Mouse (Mus musculus): ENCODE measurements around the gene B9d2.

B9d2 gene

GRCm38 (mm10) chr7:25729862-25730261, 49.3 kb downstream of the B9d2 start:
- no peak for DNase-seq (ENCODE audit: low spot score in 2 of 2)

GRCm38 (mm10) chr7:25731294-25732055, 50.9 kb downstream of the B9d2 start:
- DNase-seq (ENCODE audit: low spot score in 2 of 2): no peak

GRCm38 (mm10) chr7:25734991-25735390, 54.4 kb downstream of the B9d2 start:
- DNase-seq (ENCODE audit: low spot score in 2 of 2): no peak

Measured in urinary bladder, postnatal 4 days (tissue).